Comparison of ENCODE assay signal across 8 mouse cellular contexts in genomic region chr11:101465101-101465868, GRCm38 (mm10). TPM values are rescaled to one million over a fixed set of nuclear protein-coding genes. Genes with fewer than 3 reads are reported as not detected.
DNase-seq lines count a peak whose midpoint lies in the region.

No protein-coding gene starts in this region.

- peaks cover 69% of the 10 kb centered on the region for H3K4me1 ChIP-seq in heart, embryonic 10.5 days

- peak overlapping the region; percentile 91 for H3K27ac ChIP-seq in heart, embryonic 10.5 days

- H3K4me3 ChIP-seq in heart, embryonic 10.5 days: peak overlapping the region; percentile 95

- DNase-seq in 3134 (ENCODE audit: extremely low read depth, insufficient read length, low spot score) (peak; percentile 85), MN1 (ENCODE audit: low spot score) (peak; percentile 79)
- DNase-seq in embryo, embryonic 9.5 days (ENCODE audit: extremely low spot score): peak; percentile 65
- peak; percentile 85 for DNase-seq in heart, embryonic 10.5 days (ENCODE audit: low spot score)
- DNase-seq in kidney, adult 9 months: peak; percentile 65
- peak; percentile 74 for DNase-seq in lung, postnatal 14 days
- DNase-seq in ovary, postnatal 14 days (ENCODE audit: low spot score): peak; percentile 57
- DNase-seq in urinary bladder, postnatal 36 days (ENCODE audit: low spot score in 2 of 2): peak; percentile 81 to 83

- peaks cover 21% of the 10 kb centered on the region for H3K36me3 ChIP-seq in heart, embryonic 10.5 days

- WGBS in heart, embryonic 10.5 days: under 1% methylated on average over 51 of the region's 51 CpGs

- H3K9me3 ChIP-seq in heart, embryonic 10.5 days: no peaks in the 10 kb centered on the region

- no peaks in the 10 kb centered on the region for H3K27me3 ChIP-seq in heart, embryonic 10.5 days (ENCODE audit: insufficient read depth, poor library complexity, severe bottlenecking)

RNA-seq across cellular contexts. Expression of gene Rnd2, which starts 0.5 kb away (rescaled TPM):
- 34.2 and 42.7 TPM in 2 replicates for polyA plus RNA-seq in heart, embryonic 10.5 days (2016; fragmentation: Nextera tagmentation; extraction: Ambion mirVana)

RNA-seq across cellular contexts. Expression of gene Vat1, which starts 0.7 kb away (rescaled TPM):
- polyA plus RNA-seq in heart, embryonic 10.5 days (2016; fragmentation: Nextera tagmentation; extraction: Ambion mirVana): 33.1 and 41.1 TPM in 2 replicates

RNA-seq across cellular contexts. Expression of gene Ifi35, which starts 17.1 kb away (rescaled TPM):
- polyA plus RNA-seq in heart, embryonic 10.5 days (2016; fragmentation: Nextera tagmentation; extraction: Ambion mirVana): 9.4 and 9.8 TPM in 2 replicates

RNA-seq across cellular contexts. Expression of gene Rpl27, which starts 23.2 kb away (rescaled TPM):
- polyA plus RNA-seq in heart, embryonic 10.5 days (2016; fragmentation: Nextera tagmentation; extraction: Ambion mirVana): 311 and 360 TPM in 2 replicates

RNA-seq across cellular contexts. Expression of gene Ptges3l, which starts 40.2 kb away (rescaled TPM):
- polyA plus RNA-seq in heart, embryonic 10.5 days (2016; fragmentation: Nextera tagmentation; extraction: Ambion mirVana): 57.6 and 95.1 TPM in 2 replicates

Comparison
In these comparisons a context has a peak if more than half of its experiments do, and no peak if none do; other contexts are left out.
1. Peak in every context shown above with its lines: DNase-seq, H3K4me3 ChIP-seq and H3K27ac ChIP-seq.